Mouse (Mus musculus) left cerebral cortex, adult 9 months (tissue): ENCODE data around the gene Pdss2.
A peak's percentile ranks its signal among the peaks of the same experiment; 100 is the strongest.

ENCODE experiments used
- DNase-seq, 2 experiments: peaks; one replicate each; pipeline ENCODE4 v3.0.0; 2022; ENCODE audit warnings: low spot score in 2 of 2

Gene Pdss2

GRCm38 (mm10) chr10:43439492-43439941, 218.2 kb downstream of the Pdss2 start:
- no peak for DNase-seq

- DNase-seq, result no peak
Measured at GRCm38 (mm10) chr10:43440050-43440449, 218.8 kb downstream of the Pdss2 start.

GRCm38 (mm10) chr10:43440981-43441740, 219.9 kb downstream of the Pdss2 start:
- no peak for DNase-seq

GRCm38 (mm10) chr10:43448656-43449055, 227.4 kb downstream of the Pdss2 start:
- no peak for DNase-seq

- peak; percentile 13 to 83 for DNase-seq
Measured at GRCm38 (mm10) chr10:43451848-43452662, 230.8 kb downstream of the Pdss2 start.

DNA sequence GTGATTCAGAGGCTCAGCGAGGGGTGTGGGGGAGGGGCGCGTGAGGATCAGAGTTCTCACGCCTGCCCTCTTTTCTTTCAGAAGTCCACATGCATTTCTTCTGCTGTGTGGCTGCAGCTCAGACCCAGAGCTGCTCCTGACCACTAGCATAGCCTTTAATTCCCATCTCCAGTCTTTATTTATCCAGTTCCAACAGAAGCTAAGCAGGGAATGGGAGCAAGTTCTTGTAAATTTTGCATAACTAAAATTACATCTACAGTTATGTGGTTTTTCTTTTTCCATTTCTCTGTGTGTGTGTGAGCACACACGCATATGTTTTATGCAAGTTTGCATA, 231.3 kb downstream of the Pdss2 start:
- DNase-seq, result no peak

DNA sequence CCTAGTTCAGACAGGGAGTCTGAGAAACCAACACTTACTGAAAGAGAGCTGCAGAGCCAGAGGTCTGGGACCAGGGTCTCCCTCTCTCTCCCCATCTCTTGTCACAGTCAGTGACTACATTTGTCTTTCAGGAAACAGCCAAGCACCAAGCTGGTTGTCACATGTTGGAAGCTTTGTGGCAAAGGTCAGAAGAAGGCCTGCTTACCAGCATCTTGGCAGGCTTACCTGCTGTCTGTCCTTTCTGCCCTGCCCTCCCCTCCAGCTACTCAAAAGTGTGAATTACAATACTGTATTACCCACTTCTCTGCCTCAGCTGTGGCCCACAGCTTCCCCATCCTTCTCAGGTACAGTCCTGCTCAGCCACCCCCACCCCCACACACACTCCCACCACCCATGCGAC, 232.9 kb downstream of the Pdss2 start:
- DNase-seq, result no peak

DNA sequence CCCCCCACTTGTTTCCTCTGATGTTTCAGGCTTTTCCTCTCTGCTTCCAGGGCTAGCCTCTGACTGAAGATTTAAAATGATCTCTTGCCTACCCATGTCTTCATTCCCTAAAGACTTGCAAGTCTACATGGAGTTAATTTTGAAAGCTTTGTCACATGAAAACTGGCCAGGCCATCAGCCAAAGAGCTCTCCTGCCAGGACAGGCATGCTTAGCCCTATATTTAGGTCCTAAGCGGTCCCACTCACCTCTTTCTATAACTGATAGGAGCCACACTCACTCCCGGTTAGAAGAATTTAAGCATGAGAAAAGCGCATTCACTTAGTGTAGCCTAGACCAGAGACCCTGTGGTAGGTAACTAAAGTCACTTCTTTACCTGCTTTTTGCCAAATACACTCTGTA, 233.4 kb downstream of the Pdss2 start:
- no peak for DNase-seq

- DNase-seq, result no peak
Measured at GRCm38 (mm10) chr10:43462821-43463220, 241.5 kb downstream of the Pdss2 start.

GRCm38 (mm10) chr10:43463227-43463626, 241.9 kb downstream of the Pdss2 start:
- no peak for DNase-seq

GRCm38 (mm10) chr10:43466223-43466622, 244.9 kb downstream of the Pdss2 start:
- DNase-seq, result no peak

DNA sequence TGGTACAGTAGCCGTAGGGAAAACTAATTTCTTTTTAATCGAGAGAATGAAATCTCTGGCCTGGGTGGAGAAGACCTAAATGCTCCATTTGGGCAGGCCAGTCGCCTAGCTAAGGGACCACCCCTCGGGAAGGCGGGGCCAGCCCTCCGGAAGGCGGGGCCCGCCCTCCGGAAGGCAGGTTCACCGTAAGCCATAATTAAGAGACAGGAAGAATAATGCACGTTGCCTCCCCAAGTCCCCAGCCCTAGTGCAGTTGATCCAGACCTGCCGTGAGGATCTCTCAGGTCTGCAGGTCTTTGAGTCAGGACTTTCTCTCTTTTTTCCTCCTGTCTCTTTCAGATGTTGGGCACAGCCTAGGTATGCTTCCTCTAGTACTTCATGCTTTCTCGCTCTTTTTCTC, 246.4 kb downstream of the Pdss2 start:
- no peak for DNase-seq

DNA sequence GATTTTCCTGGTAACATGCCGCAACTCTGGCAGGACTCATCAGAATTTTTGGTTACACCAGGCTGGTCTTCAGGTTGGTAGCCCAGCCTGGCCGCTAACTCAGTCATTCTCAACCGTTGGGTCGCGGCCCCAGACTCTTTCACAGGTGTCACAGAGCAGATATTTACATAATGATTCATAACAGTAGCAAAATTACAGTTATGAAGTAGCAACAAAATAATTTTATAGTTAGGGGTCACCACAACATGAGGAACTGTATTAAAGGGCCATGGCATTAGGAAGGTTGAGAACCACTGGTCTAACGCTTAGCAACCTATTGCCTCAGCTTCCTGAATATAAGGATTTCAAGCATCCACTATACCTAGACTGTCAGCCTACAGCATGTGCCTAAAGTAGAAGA, 247.0 kb downstream of the Pdss2 start:
- no peak for DNase-seq

DNA sequence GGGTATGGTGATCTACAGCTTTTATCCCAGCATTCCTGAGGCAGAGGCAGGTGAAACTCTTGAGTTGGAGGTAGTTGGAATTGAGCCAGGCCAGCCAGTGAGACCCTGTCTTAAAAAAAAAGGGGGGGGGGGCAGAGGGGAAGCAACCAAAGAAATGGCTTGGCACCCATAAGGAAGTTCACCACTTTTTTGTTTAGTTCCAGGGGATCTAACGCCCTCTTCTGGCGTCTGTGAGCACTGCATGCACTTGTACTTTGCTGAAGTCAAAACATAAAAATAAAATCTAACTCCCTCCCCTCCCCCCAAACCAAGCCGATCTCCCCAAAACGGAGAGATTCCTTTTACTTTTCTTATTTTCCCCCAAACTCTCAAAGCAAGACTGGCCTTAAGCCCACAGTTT, 254.1 kb downstream of the Pdss2 start:
- peak in 1 of 2 experiments; percentile 28 for DNase-seq

DNA sequence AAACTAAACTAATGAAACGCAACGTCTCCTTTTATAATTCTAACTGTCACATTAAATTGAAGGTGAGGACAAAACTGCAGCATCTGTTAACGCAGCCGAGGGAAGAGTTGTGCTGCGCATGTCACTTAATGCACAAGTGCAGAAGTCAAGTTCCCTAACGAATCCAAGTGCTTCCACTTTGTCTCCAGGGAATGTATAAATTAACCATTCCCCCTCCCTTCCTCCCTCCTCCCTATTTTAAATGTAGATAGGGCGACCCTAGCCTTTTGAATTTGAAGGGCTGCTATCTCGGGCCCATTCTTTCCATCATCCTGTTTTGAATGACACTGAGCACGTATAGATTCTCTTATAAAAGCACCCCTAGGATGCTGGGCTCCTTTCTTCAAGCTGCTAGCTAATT, 256.2 kb downstream of the Pdss2 start:
- DNase-seq, result no peak

DNA sequence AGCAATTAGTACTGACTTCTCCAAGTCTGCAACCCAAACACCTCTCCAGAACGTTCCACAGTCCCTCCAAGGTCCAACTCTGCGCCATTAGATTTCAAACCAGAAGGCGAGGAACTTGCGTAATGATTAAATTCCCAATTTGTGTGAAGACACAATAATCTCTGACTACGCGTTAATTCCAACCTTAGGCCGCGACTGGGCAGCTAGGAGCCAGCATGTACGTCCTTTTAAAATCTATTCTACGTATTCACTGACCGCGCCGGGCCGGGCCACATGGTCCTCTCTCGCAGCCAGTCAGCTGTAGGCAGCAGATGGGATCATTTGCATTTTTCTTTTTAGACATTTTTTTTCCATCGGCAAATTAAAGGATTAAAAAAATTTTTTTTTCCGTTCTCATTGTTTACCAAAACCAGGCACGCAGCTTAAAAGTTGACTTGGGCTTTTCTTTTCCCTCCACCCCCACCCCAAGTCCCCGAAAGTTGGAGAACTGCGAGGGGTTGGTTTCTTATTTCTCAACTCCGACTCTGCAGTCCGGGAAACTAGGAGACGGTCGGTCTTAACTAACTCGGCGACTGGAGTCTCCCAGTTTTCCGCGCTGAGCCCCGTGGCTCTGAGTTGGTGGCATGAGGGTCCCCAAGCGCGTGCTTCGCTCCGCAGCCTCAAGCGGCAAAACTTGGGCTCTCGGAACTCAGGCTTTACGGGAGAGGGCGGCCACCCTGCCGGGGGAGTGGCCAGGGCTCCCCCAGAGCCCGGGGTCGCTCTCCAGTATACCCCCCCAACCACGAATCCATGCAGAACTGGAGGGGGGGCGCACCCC, 256.8 kb downstream of the Pdss2 start:
- DNase-seq, result peak in 1 of 2 experiments; percentile 21

DNA sequence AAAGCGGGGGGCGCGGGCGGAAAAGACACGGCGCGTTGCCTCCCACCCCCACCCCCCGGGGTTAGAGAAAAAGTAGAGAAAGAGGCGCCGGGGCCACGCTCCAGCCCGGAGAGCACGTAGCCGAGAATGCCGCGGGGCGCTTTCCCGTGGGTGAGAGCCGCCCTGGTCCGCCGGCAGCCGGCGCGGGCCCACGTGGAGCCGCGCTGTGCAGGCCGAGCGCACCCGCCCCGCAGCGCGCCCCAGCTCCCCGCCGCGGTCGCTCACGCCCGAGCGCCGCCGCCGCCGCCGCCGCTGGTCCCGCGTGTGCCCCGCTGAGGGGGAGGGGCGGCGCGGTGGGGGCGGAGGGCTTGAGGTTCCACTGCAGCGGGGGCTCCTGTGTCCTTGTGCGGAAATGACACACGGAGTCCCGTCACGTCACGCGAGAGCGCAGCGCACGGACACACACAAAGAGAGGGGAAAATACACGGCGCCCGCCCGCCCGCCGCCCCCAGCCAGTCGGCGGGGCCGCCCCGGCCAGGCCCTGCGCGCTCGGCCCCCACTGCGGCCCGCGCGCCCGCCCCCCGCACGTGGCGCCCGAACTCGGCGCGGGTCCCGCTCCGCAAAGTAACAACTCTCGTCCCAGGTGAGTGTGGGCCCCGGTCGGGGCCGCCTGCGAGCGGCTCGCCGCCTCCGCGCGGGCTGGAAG, 257.6 kb downstream of the Pdss2 start, which contains the start of gene Bend3:
Gene Bend3 (plus strand): TSS at position 81 of the 685 bp plus-strand sequence.
- DNase-seq, result peak in 1 of 2 experiments; percentile 56

DNA sequence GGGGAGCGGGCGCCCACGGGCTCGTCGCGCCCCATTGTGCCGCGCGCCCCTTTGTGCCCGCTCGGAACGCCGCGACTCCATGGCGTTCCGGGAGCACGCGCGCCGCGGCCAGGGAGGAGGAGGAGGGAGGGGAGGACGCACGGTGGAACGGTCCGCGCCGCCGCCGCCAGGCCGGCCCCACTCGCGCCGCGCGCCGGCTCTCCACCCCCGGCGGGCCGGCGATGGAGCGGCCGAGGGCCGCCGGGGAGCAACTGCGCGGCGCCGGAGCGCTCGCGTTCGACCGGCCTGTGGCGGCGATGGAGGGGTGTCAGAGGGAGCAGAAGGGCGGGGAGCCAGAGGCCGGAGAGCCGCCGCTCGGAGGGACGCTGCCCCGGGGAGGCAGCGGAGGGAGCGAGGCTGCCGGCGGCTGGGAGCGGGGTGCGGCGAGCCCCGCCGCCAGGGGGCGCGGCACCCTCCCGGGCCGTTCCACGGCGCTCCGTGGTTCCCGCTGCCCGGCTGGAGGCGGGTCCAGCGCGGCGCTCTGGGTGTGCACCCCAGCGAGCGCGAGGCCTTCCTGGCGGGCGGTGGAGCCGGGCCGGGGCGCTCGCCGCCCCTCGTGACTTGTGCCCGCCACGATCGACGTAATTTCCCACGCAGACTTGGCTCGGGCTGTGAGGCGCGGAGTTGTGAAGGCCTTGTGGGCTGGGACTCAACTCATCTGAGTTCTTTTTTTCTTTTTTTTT, 258.3 kb downstream of the Pdss2 start:
- DNase-seq, result peak; percentile 40 to 61

DNA sequence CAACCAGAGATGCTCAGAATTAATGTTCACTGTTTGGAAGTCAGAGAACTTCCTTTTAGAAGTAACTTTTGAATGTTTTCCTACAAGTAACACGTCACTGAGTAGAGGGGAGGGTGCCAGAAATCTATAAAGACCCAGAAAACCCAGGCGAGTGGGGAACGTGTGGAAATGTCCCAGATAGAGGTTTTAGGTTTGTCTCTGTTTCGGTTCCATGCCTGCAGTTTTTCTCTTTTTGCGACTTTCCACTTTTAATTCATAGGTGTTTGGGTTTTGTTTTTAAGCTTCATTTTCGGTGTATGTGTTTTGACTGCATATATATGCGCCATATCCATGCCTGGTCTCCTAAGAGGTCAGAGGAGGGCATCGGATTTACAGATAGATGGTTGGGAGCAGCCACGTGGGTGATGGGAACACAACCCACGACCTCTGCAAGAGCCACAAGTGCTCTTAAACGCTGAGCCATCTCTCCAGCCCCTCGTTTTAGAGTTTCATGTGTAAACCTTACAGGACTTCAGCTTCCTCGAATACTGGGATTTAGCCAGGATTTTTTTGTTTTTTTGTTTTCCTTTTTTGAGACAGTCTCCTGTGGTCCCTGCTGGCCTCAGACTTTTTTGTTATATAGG, 259.1 kb downstream of the Pdss2 start:
- DNase-seq, result no peak

- no peak for DNase-seq
Measured at GRCm38 (mm10) chr10:43481179-43481578, 259.9 kb downstream of the Pdss2 start.
